In the genomic region with DNA sequence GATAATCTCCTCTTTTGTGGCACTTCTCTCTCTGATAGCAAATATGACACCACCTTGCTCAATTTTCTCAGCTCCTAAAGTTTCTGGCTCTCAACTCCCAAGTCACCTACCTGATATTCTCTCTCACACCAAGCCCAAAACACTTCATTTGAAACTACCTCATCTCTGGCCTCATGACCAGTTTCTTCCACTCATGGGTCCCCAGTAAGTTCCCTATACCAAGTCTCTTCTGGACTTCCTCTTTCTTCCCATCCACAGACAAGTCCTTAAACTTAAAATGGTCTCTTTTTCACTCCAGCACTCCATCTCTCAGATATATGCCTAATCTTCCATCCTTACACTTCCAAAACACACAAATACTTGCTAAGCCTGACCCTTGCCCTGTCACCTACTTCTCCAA, we compare ENCODE assay signal across 26 mouse cellular contexts. TPM values are rescaled to one million over a fixed set of nuclear protein-coding genes. Genes with fewer than 3 reads are reported as not detected.
"Had no signal": no experiment of that assay in that cellular context is flagged by ENCODE, and none has a peak within 500 bp of the region (broad histone marks: within the 10 kb centered on the region; RNA-seq: fewer than 3 reads in every experiment).

No protein-coding gene starts in this region.

- ATAC-seq: midbrain, embryonic 15.5 days had no signal

- H3K4me3 ChIP-seq: liver, embryonic 13.5 days; midbrain, embryonic 12.5 days; midbrain, embryonic 15.5 days; myocyte; neural tube, embryonic 13.5 days had no signal

- H3K27me3 ChIP-seq: liver, embryonic 13.5 days; midbrain, embryonic 12.5 days; midbrain, embryonic 15.5 days; neural tube, embryonic 13.5 days had no signal

- H3K9ac ChIP-seq: liver, embryonic 13.5 days; midbrain, embryonic 12.5 days; midbrain, embryonic 15.5 days; neural tube, embryonic 13.5 days had no signal

- H3K4me2 ChIP-seq: liver, embryonic 13.5 days; midbrain, embryonic 12.5 days; midbrain, embryonic 15.5 days; neural tube, embryonic 13.5 days had no signal

- H3K36me3 ChIP-seq: liver, embryonic 13.5 days; midbrain, embryonic 12.5 days; midbrain, embryonic 15.5 days; neural tube, embryonic 13.5 days had no signal

- H3K4me1 ChIP-seq: liver, embryonic 13.5 days; midbrain, embryonic 12.5 days; midbrain, embryonic 15.5 days; neural tube, embryonic 13.5 days had no signal

- H3K27ac ChIP-seq: liver, embryonic 13.5 days; midbrain, embryonic 12.5 days; midbrain, embryonic 15.5 days; neural tube, embryonic 13.5 days; stomach, postnatal 0 days had no signal

- DNase-seq: kidney, adult 18-20 months; kidney, adult 9 months; kidney, postnatal 14 days; kidney, postnatal 4 days; layer of hippocampus, adult 9-11 months; liver, embryonic 13.5 days; lung, adult 2 months; thymus, adult 2 months; thymus, postnatal 14 days; thymus, postnatal 4 days had no signal

- H3K9me3 ChIP-seq: liver, embryonic 13.5 days; midbrain, embryonic 12.5 days; midbrain, embryonic 15.5 days; neural tube, embryonic 13.5 days had no signal

RNA-seq across cellular contexts. Expression of a gene that starts 12.3 kb away (rescaled TPM):
- total RNA-seq: layer of hippocampus, adult 18-20 months; layer of hippocampus, postnatal 25 days; left cerebral cortex, adult 18-20 months; left cerebral cortex, postnatal 10 days; left cerebral cortex, postnatal 36 days; liver, adult 2 months had no signal
- polyA plus RNA-seq: liver, adult 2 months; midbrain, embryonic 12.5 days; myocyte had no signal

RNA-seq across cellular contexts. Expression of a gene that starts 42.7 kb away (rescaled TPM):
- total RNA-seq: layer of hippocampus, adult 18-20 months; layer of hippocampus, postnatal 25 days; left cerebral cortex, adult 18-20 months; left cerebral cortex, postnatal 10 days; left cerebral cortex, postnatal 36 days; liver, adult 2 months had no signal
- polyA plus RNA-seq: kidney, embryonic 16.5 days; limb, embryonic 11.5 days; liver, embryonic 13.5 days; lung, embryonic 16.5 days; midbrain, embryonic 12.5 days; midbrain, embryonic 15.5 days; myocyte; neural tube, embryonic 13.5 days; spleen, adult 2 months; stomach, embryonic 14.5 days had no signal
